28 mouse cellular contexts compared by ENCODE assay signal in genomic region chr13:20185847-20186213, GRCm38 (mm10).
DNase-seq lines count a peak whose midpoint lies in the region; ATAC-seq and TF ChIP-seq lines count a peak whose summit lies in the region.
"Had no signal": no experiment of that assay in that cellular context is flagged by ENCODE, and none has a peak within 500 bp of the region (broad histone marks: within the 10 kb centered on the region; RNA-seq: fewer than 3 reads in every experiment).

No protein-coding gene starts in this region.

- no peak for DNase-seq in liver, embryonic 13.5 days
- no peak for DNase-seq in liver, embryonic 11.5 days (ENCODE audit: low spot score)
- DNase-seq in adrenal gland, postnatal 25 days = no peak
- DNase-seq in adrenal gland, adult (ENCODE audit: inconsistent age in 2 of 2, low spot score in 1 of 2) = no peak
- DNase-seq: cerebellum, adult 9-10 months; embryo, embryonic 11 days; gastrocnemius, postnatal 25 days; heart, adult 11 months; heart, postnatal 4 days; kidney, adult 18-20 months; layer of hippocampus, postnatal 36 days; left cerebral cortex, postnatal 4 days; right cerebral cortex, adult 18-20 months; right cerebral cortex, postnatal 4 days had no signal

- H3K4me3 ChIP-seq in liver, embryonic 13.5 days (replicated peaks) = peak overlapping the region; percentile 45; the same call in 1 of the 2 replicates
- no peak overlapping the region for H3K4me3 ChIP-seq in liver, embryonic 11.5 days (ENCODE audit: low read depth, low read length)
- H3K4me3 ChIP-seq in E14TG2a.4 (replicated peaks; ENCODE audit: low read length) (peak overlapping the region; percentile 65), macrophage (ENCODE audit: inconsistent target) (peak overlapping the region; percentile 50)
- peak overlapping the region; percentile 83 for H3K4me3 ChIP-seq in bone marrow macrophage, adult 2 months (ENCODE audit: insufficient read depth, low read length)
- H3K4me3 ChIP-seq: embryonic facial prominence, embryonic 12.5 days; forebrain, embryonic 10.5 days; forebrain, embryonic 15.5 days; heart, embryonic 10.5 days; hindbrain, embryonic 13.5 days; limb, embryonic 15.5 days; midbrain, embryonic 12.5 days; myocyte; neural tube, embryonic 12.5 days had no signal

- WGBS in liver, embryonic 13.5 days (ENCODE audit: insufficient replicate concordance) = 58% methylated on average over 4 of the region's 4 CpGs
- WGBS in liver, embryonic 11.5 days = 80% methylated on average over 4 of the region's 4 CpGs
- WGBS in macrophage (ENCODE audit: missing documents) = 37% methylated on average over 4 of the region's 4 CpGs

- H3K79me2 ChIP-seq in macrophage (ENCODE audit: inconsistent target) = peaks cover 80% of the 10 kb centered on the region

- no peak overlapping the region for H3K27ac ChIP-seq in liver, embryonic 13.5 days
- H3K27ac ChIP-seq in liver, embryonic 11.5 days (ENCODE audit: low read depth, low read length) = no peak overlapping the region
- peak overlapping the region; percentile 98 for H3K27ac ChIP-seq in bone marrow macrophage, adult 2 months (ENCODE audit: insufficient read depth, low read depth, low read length)
- H3K27ac ChIP-seq in macrophage = peak overlapping the region; percentile 92
- H3K27ac ChIP-seq: embryonic facial prominence, embryonic 12.5 days; forebrain, embryonic 10.5 days; forebrain, embryonic 15.5 days; heart, embryonic 10.5 days; hindbrain, embryonic 13.5 days; limb, embryonic 15.5 days; midbrain, embryonic 12.5 days; neural tube, embryonic 12.5 days had no signal

- H3K4me1 ChIP-seq in liver, embryonic 13.5 days (replicated peaks) = peaks cover 60% of the 10 kb centered on the region
- H3K4me1 ChIP-seq in liver, embryonic 11.5 days (replicated peaks; ENCODE audit: control insufficient read depth, insufficient read depth, low read length) = peaks cover 21% of the 10 kb centered on the region; the same call in 1 of the 2 replicates
- H3K4me1 ChIP-seq in E14TG2a.4 (replicated peaks; ENCODE audit: low read depth, low read length) = peaks cover 77% of the 10 kb centered on the region
- peaks cover 50% of the 10 kb centered on the region for H3K4me1 ChIP-seq in bone marrow macrophage, adult 2 months (ENCODE audit: control insufficient read depth, insufficient read depth, low read length)

- TF ChIP-seq POLR2A in bone marrow macrophage, adult 2 months (IDR thresholded peaks at IDR 0.05; ENCODE audit: borderline replicate concordance, low read depth, low read length) = no peak

- no peak overlapping the region for H3K9ac ChIP-seq in liver, embryonic 13.5 days
- no peak overlapping the region for H3K9ac ChIP-seq in liver, embryonic 11.5 days (ENCODE audit: low read depth, low read length)
- H3K9ac ChIP-seq: embryonic facial prominence, embryonic 12.5 days; forebrain, embryonic 15.5 days; heart, embryonic 15.5 days; hindbrain, embryonic 13.5 days; limb, embryonic 15.5 days; lung, embryonic 15.5 days; midbrain, embryonic 12.5 days; neural tube, embryonic 12.5 days had no signal

- no peaks in the 10 kb centered on the region for H3K9me3 ChIP-seq in liver, embryonic 13.5 days (replicated peaks)
- H3K9me3 ChIP-seq in liver, embryonic 11.5 days (ENCODE audit: control insufficient read depth, low read length) = no peaks in the 10 kb centered on the region
- peaks cover 4% of the 10 kb centered on the region; the same call in 1 of the 2 replicates for H3K9me3 ChIP-seq in E14TG2a.4 (ENCODE audit: low read length)
- H3K9me3 ChIP-seq: embryonic facial prominence, embryonic 12.5 days; forebrain, embryonic 10.5 days; forebrain, embryonic 15.5 days; heart, embryonic 10.5 days; heart, embryonic 15.5 days; hindbrain, embryonic 13.5 days; limb, embryonic 15.5 days; lung, embryonic 15.5 days; midbrain, embryonic 12.5 days; neural tube, embryonic 12.5 days had no signal

- peak overlapping the region; percentile 63; the same call in 1 of the 2 replicates for H3K4me2 ChIP-seq in liver, embryonic 13.5 days
- H3K4me2 ChIP-seq in liver, embryonic 11.5 days = no peak overlapping the region
- H3K4me2 ChIP-seq: embryonic facial prominence, embryonic 12.5 days; forebrain, embryonic 15.5 days; hindbrain, embryonic 13.5 days; limb, embryonic 15.5 days; midbrain, embryonic 12.5 days; neural tube, embryonic 12.5 days had no signal

- no peak for TF ChIP-seq CTCF in E14TG2a.4 (conservative IDR thresholded peaks at IDR 0.05; ENCODE audit: low read length)
- TF ChIP-seq CTCF in bone marrow macrophage, adult 2 months (IDR thresholded peaks at IDR 0.05; ENCODE audit: low read depth, low read length) = no peak

- no peak for ATAC-seq in liver, embryonic 13.5 days (ENCODE audit: low read depth)
- ATAC-seq in liver, embryonic 11.5 days (replicated peaks; ENCODE audit: low FRiP score) = no peak
- ATAC-seq: forebrain, embryonic 15.5 days had no signal

- no peaks in the 10 kb centered on the region for H3K36me3 ChIP-seq in liver, embryonic 13.5 days
- no peaks in the 10 kb centered on the region for H3K36me3 ChIP-seq in liver, embryonic 11.5 days (ENCODE audit: control insufficient read depth, insufficient read depth, low read length)
- peaks cover 32% of the 10 kb centered on the region for H3K36me3 ChIP-seq in E14TG2a.4 (ENCODE audit: insufficient read depth, low read length)
- H3K36me3 ChIP-seq in macrophage (ENCODE audit: inconsistent target) = 0 out of 2 replicates have a peak, but pooled peaks cover 7% of the 10 kb centered on the region
- H3K36me3 ChIP-seq: embryonic facial prominence, embryonic 12.5 days; forebrain, embryonic 10.5 days; forebrain, embryonic 15.5 days; heart, embryonic 10.5 days; heart, embryonic 15.5 days; hindbrain, embryonic 13.5 days; limb, embryonic 15.5 days; midbrain, embryonic 12.5 days; neural tube, embryonic 12.5 days had no signal

- H3K27me3 ChIP-seq in liver, embryonic 13.5 days = peaks cover 48% of the 10 kb centered on the region
- peaks cover 6% of the 10 kb centered on the region; the same call in 1 of the 2 replicates for H3K27me3 ChIP-seq in liver, embryonic 11.5 days (replicated peaks; ENCODE audit: control insufficient read depth, insufficient read depth, low read length)
- no peaks in the 10 kb centered on the region for H3K27me3 ChIP-seq in E14TG2a.4 (ENCODE audit: insufficient read depth, low read length)
- H3K27me3 ChIP-seq: embryonic facial prominence, embryonic 12.5 days; heart, embryonic 15.5 days; hindbrain, embryonic 13.5 days; limb, embryonic 15.5 days; lung, embryonic 15.5 days; midbrain, embryonic 12.5 days; neural tube, embryonic 12.5 days had no signal

Comparison
In these comparisons a context has a peak if more than half of its experiments do, and no peak if none do; other contexts are left out.
1. H3K27ac ChIP-seq: peak in bone marrow macrophage, adult 2 months (single experiment) and macrophage (single experiment); none in liver, embryonic 13.5 days (single experiment) and liver, embryonic 11.5 days (single experiment).